Mouse (Mus musculus) R1 (cell line): ENCODE measurements around the gene Plcd4.
A peak's percentile ranks its signal among the peaks of the same experiment; 100 is the strongest.

Experiments
- DNase-seq: peaks from one replicate; pipeline ENCODE4 v3.0.0-alpha.2; 2018; ENCODE audit warnings: low read depth, low spot score

Plcd4 gene

DNA sequence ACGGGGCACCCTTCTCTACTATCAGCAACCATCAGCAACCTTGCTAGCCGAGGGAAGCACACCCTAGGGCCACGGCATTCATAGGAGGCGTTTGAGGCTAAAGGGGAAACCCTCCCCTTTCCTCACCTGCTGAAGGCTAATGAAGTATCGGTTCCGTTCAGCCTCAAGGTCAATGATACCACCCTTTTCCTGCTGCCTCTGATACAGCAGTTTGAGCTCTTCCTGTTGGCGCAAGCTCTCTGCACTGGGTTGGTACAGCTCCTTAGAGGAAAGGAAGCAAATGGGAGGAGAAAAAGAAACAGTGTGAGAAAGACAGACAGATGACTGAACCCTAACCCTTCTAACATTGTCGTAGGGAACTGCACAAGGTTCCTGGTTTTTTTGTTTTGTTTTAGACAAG is 51.7 kb downstream of the Plcd4 start:
- DNase-seq, result no peak

DNA sequence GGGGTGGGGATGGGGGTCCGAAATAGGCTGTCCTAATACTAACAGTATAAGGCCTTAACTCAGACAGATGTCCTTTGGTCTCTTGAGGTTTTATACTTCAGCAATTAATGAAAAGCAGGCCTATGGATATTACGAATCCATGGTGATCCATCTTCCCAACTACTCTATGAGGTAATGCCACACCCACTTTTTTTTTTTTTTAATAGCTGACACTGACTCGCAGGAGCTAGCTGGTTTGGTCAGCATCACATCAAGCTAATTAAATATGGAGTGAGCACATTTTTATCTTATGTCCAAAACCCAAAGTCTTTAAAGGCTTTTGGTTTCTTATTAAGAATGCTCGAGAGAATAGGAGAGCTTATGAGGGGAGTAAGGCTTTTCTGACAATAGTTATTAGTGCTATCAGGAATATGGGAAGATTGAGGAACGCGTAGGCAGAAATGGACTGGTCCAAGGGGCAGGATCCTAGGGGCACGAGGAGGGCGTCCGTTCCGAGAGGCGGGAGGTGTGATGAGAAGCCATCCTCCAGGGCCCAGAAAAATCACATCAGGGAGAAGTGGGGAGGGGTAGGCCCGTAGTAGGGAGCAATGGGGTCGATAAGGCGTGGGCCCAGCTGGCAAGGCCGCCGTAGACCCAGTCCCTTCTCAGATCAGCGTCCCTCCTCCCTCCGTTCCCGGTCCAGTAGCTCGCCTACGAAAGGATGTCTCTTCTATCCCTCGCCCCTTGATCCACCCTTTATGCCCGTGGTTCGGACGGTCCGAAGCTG is 58.0 kb downstream of the Plcd4 start:
- peak; percentile 18 for DNase-seq

DNA sequence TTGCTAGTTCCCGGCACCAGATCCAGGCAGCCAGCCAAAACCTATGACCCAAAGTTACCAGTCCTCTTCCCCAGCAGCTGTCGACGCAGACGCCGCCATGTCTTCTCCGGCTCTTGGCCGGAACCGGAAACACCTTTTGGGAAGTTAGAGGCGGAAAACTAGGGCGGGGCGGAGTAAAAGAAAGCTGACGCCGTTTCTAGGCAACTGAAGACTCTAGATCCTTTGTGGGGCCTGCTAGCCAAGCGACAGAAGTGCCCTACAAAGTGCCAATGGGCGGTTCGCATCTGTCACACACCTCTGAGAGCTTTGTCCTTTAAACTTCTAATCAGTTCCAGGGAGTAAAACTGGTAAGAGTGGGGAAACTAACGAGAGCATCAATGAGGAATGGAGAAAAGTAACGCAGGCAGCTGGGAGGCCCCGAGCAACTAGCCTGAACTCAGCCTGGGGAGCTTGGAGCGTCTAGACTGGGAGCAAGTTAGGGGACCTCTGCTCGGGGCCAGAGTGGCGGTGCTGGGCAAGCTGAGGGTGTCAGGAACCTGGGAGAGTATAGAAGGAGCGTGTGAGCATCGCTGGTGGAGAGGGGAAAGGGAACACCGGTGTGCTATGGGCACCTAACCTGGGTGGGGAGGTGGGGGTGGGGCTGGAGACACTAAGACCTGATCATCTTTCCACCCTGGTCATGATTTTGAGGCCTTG is 58.7 kb downstream of the Plcd4 start, which contains the start of the genes Rnf25 and Stk36:
Rnf25 (minus strand) TSS at position 131 of the 696 bp plus-strand sequence.
Stk36 (plus strand) TSS at position 179 of the 696 bp plus-strand sequence.
- DNase-seq, result peak; percentile 94
